Mouse (Mus musculus): ENCODE measurements around the gene Syt1. TPM values are rescaled to one million over a fixed set of nuclear protein-coding genes. Genes with fewer than 3 reads are reported as not detected.

Syt1 gene
- polyA plus RNA-seq, 1 experiment = 0.58 TPM

- DNase-seq (ENCODE audit: low read depth) = no peak
These were observed 431.4 kb downstream of the Syt1 start for GRCm38 (mm10) chr10:108579396-108579795.

GRCm38 (mm10) chr10:108577611-108578010 is 433.2 kb downstream of the Syt1 start:
- no peak for DNase-seq (ENCODE audit: low read depth)

GRCm38 (mm10) chr10:108572764-108573163 is 438.0 kb downstream of the Syt1 start:
- DNase-seq (ENCODE audit: low read depth) = no peak

GRCm38 (mm10) chr10:108571104-108571503 is 439.7 kb downstream of the Syt1 start:
- no peak for DNase-seq (ENCODE audit: low read depth)

- DNase-seq (ENCODE audit: low read depth) = no peak
These were observed 441.1 kb downstream of the Syt1 start for GRCm38 (mm10) chr10:108569568-108570139.

- no peak for DNase-seq (ENCODE audit: low read depth)
These were observed 441.9 kb downstream of the Syt1 start for GRCm38 (mm10) chr10:108568925-108569324.

- no peak for DNase-seq (ENCODE audit: low read depth)
These were observed 442.6 kb downstream of the Syt1 start for GRCm38 (mm10) chr10:108568136-108568535.

GRCm38 (mm10) chr10:108567456-108567855 is 443.3 kb downstream of the Syt1 start:
- DNase-seq (ENCODE audit: low read depth) = no peak

- DNase-seq (ENCODE audit: low read depth) = no peak
These were observed 451.2 kb downstream of the Syt1 start for GRCm38 (mm10) chr10:108559607-108559908.

GRCm38 (mm10) chr10:108558812-108559606 is 451.8 kb downstream of the Syt1 start:
- no peak for DNase-seq (ENCODE audit: low read depth)

- DNase-seq (ENCODE audit: low read depth) = no peak
These were observed 458.2 kb downstream of the Syt1 start for GRCm38 (mm10) chr10:108552544-108552943.

GRCm38 (mm10) chr10:108545715-108546114 is 465.1 kb downstream of the Syt1 start:
- no peak for DNase-seq (ENCODE audit: low read depth)

GRCm38 (mm10) chr10:108541555-108541954 is 469.2 kb downstream of the Syt1 start:
- no peak for DNase-seq (ENCODE audit: low read depth)

GRCm38 (mm10) chr10:108538546-108538945 is 472.2 kb downstream of the Syt1 start:
- peak; percentile 70 for DNase-seq (ENCODE audit: low read depth)

GRCm38 (mm10) chr10:108537641-108538040 is 473.1 kb downstream of the Syt1 start:
- DNase-seq (ENCODE audit: low read depth) = peak; percentile 23

GRCm38 (mm10) chr10:108535922-108536321 is 474.9 kb downstream of the Syt1 start:
- no peak for DNase-seq (ENCODE audit: low read depth)

- DNase-seq (ENCODE audit: low read depth) = no peak
These were observed 476.7 kb downstream of the Syt1 start for GRCm38 (mm10) chr10:108534112-108534511.

GRCm38 (mm10) chr10:108532916-108533315 is 477.9 kb downstream of the Syt1 start:
- DNase-seq (ENCODE audit: low read depth) = no peak

- DNase-seq (ENCODE audit: low read depth) = no peak
These were observed 478.5 kb downstream of the Syt1 start for GRCm38 (mm10) chr10:108532283-108532682.

GRCm38 (mm10) chr10:108531641-108532040 is 479.1 kb downstream of the Syt1 start:
- no peak for DNase-seq (ENCODE audit: low read depth)

- no peak for DNase-seq (ENCODE audit: low read depth)
These were observed 479.7 kb downstream of the Syt1 start for GRCm38 (mm10) chr10:108531111-108531510.

- no peak for DNase-seq (ENCODE audit: low read depth)
These were observed 482.4 kb downstream of the Syt1 start for GRCm38 (mm10) chr10:108528338-108528737.

- DNase-seq (ENCODE audit: low read depth) = no peak
These were observed 485.3 kb downstream of the Syt1 start for GRCm38 (mm10) chr10:108525506-108525905.
